Mouse (Mus musculus) macrophage (primary cell): ENCODE data around the gene Sap30l. TPM values are rescaled to one million over a fixed set of nuclear protein-coding genes. Genes with fewer than 3 reads are reported as not detected.
A peak's percentile ranks its signal among the peaks of the same experiment; 100 is the strongest.

Experiments
- H3K27ac ChIP-seq: fragments of 350-480 bp; formaldehyde crosslinking; 2 replicates; pipeline ENCODE4 v1.9.0; 2021
- H3K36me3 ChIP-seq: fragments of 350-480 bp; formaldehyde crosslinking; 2 replicates; pipeline ENCODE4 v1.9.0; 2021; ENCODE audit errors: inconsistent target
- H3K4me3 ChIP-seq: fragments of 350-480 bp; formaldehyde crosslinking; 2 replicates; pipeline ENCODE4 v1.9.0; 2021; ENCODE audit errors: inconsistent target
- H3K79me2 ChIP-seq: fragments of 350-480 bp; formaldehyde crosslinking; 2 replicates; pipeline ENCODE4 v1.9.0; 2021; ENCODE audit errors: inconsistent target
- WGBS: methylation state at CpG from one replicate; pipeline ENCODE4 v1.1.7; 2026; ENCODE audit warnings: inconsistent platforms; ENCODE audit not compliant: missing documents; 5-methylcytosine and 5-hydroxymethylcytosine counted together
- polyA plus RNA-seq: library from polyadenylated mRNA; stranded (reverse); fragments of 250-400 nt; gene quantifications from 3 replicates; pipeline ENCODE4 v1.2.4, GENCODE M21; 2018; ENCODE audit warnings: inconsistent platforms
- total RNA-seq, 78 experiments: library from RNA; depleted of rRNA; stranded (reverse); fragments of 250-400 nt; gene quantifications; 1 replicate in 9 of 78; 2 replicates in 24 of 78; 3 replicates in 43 of 78; 4 replicates in 2 of 78; pipeline ENCODE4 v1.2.4; 2018; ENCODE audit warnings: inconsistent platforms in 56 of 78

Gene Sap30l
- 10 to 100 TPM in 3 of 26 experiments, 1 to 10 TPM in 23; 1.1 to 14.4 (median 5.1) TPM for total RNA-seq (2018; cell fraction: chromatin; rRNA removed)
- total RNA-seq (2018; cell fraction: cytosol; rRNA removed), result 10 to 100 TPM; 12.8 to 28.5 (median 18.4) TPM
- 10 to 100 TPM in 10 of 26 experiments, 1 to 10 TPM in 16; 5.0 to 15.0 (median 9.1) TPM for total RNA-seq (2018; cell fraction: nucleus; rRNA removed)
- polyA plus RNA-seq, result 13.0 to 18.1 TPM (median 16.4 TPM) in 3 replicates

- Histone ChIP-seq H3K79me2 (peaks cover 23% of the 10 kb centered on the region; the same call in 1 of the 2 replicates), H3K4me3 (peak within 1 kb of the TSS; percentile 87), H3K27ac (peak within 1 kb of the TSS; percentile 4; the same call in 1 of the 2 replicates), H3K36me3 (no peaks in the 10 kb centered on the region)
- WGBS, result under 1% methylated on average over 60 of the region's 66 CpGs
Observed at GRCm38 (mm10) chr11:57800971-57801765, at the start of gene Sap30l. TSS of gene Sap30l (plus strand) at chr11:57801637.

- no peak overlapping the region for H3K27ac ChIP-seq
- H3K79me2 ChIP-seq, result no peaks in the 10 kb centered on the region
- no peak overlapping the region for H3K4me3 ChIP-seq
- no peaks in the 10 kb centered on the region for H3K36me3 ChIP-seq
- 92% methylated on average over 14 of the region's 14 CpGs for WGBS
Observed at GRCm38 (mm10) chr11:57753538-57754203, 47.8 kb upstream of the Sap30l start.

- Histone ChIP-seq H3K27ac (no peak overlapping the region), H3K4me3 (no peak overlapping the region), H3K36me3 (no peaks in the 10 kb centered on the region), H3K79me2 (no peaks in the 10 kb centered on the region)
- WGBS, result 90% methylated on average over 9 of the region's 9 CpGs
Observed at GRCm38 (mm10) chr11:57758621-57759020, 42.8 kb upstream of the Sap30l start.

GRCm38 (mm10) chr11:57760509-57761058 is 40.9 kb upstream of the Sap30l start:
- Histone ChIP-seq H3K27ac (no peak overlapping the region), H3K4me3 (no peak overlapping the region), H3K36me3 (no peaks in the 10 kb centered on the region), H3K79me2 (no peaks in the 10 kb centered on the region)
- WGBS, result 37% methylated on average over 14 of the region's 14 CpGs

- 92% methylated on average over 4 of the region's 4 CpGs for WGBS
Observed at GRCm38 (mm10) chr11:57761347-57761746, 40.1 kb upstream of the Sap30l start.

GRCm38 (mm10) chr11:57764124-57764523 is 37.3 kb upstream of the Sap30l start:
- Histone ChIP-seq H3K36me3 (0 out of 2 replicates have a peak, but pooled peaks cover 6% of the 10 kb centered on the region), H3K79me2 (no peaks in the 10 kb centered on the region), H3K4me3 (no peak overlapping the region), H3K27ac (no peak overlapping the region)
- WGBS, result 97% methylated on average over 3 of the region's 3 CpGs

More at GRCm38 (mm10) chr11:57761347-57761746, 40.1 kb upstream of the Sap30l start:
- no peaks in the 10 kb centered on the region for H3K36me3 ChIP-seq
- no peak overlapping the region for H3K27ac ChIP-seq
- no peak overlapping the region for H3K4me3 ChIP-seq
- no peaks in the 10 kb centered on the region for H3K79me2 ChIP-seq

GRCm38 (mm10) chr11:57766617-57767016 is 34.8 kb upstream of the Sap30l start:
- H3K4me3 ChIP-seq, result no peak overlapping the region
- H3K79me2 ChIP-seq, result no peaks in the 10 kb centered on the region
- no peak overlapping the region for H3K27ac ChIP-seq
- 95% methylated on average over 12 of the region's 12 CpGs for WGBS
- H3K36me3 ChIP-seq, result peaks cover 22% of the 10 kb centered on the region; the same call in 1 of the 2 replicates

- Histone ChIP-seq H3K36me3 (peaks cover 22% of the 10 kb centered on the region; the same call in 1 of the 2 replicates), H3K4me3 (no peak overlapping the region), H3K79me2 (no peaks in the 10 kb centered on the region), H3K27ac (no peak overlapping the region)
- 89% methylated on average over 6 of the region's 6 CpGs for WGBS
Observed at GRCm38 (mm10) chr11:57767171-57767570, 34.3 kb upstream of the Sap30l start.

GRCm38 (mm10) chr11:57770776-57771175 is 30.7 kb upstream of the Sap30l start:
- H3K4me3 ChIP-seq, result no peak overlapping the region
- 97% methylated on average over 5 of the region's 5 CpGs for WGBS
- peaks cover 22% of the 10 kb centered on the region; the same call in 1 of the 2 replicates for H3K36me3 ChIP-seq
- H3K79me2 ChIP-seq, result no peaks in the 10 kb centered on the region
- no peak overlapping the region for H3K27ac ChIP-seq

GRCm38 (mm10) chr11:57771676-57772075 is 29.8 kb upstream of the Sap30l start:
- peaks cover 20% of the 10 kb centered on the region; the same call in 1 of the 2 replicates for H3K36me3 ChIP-seq
- no peak overlapping the region for H3K4me3 ChIP-seq
- H3K79me2 ChIP-seq, result no peaks in the 10 kb centered on the region
- H3K27ac ChIP-seq, result no peak overlapping the region
- WGBS, result 90% methylated on average over 7 of the region's 8 CpGs

- WGBS, result 95% methylated on average over 11 of the region's 13 CpGs
- H3K36me3 ChIP-seq, result peaks cover 16% of the 10 kb centered on the region; the same call in 1 of the 2 replicates
- H3K4me3 ChIP-seq, result no peak overlapping the region
- H3K27ac ChIP-seq, result no peak overlapping the region
- H3K79me2 ChIP-seq, result no peaks in the 10 kb centered on the region
Observed at GRCm38 (mm10) chr11:57773479-57773878, 28.0 kb upstream of the Sap30l start.

- Histone ChIP-seq H3K4me3 (no peak overlapping the region), H3K27ac (no peak overlapping the region), H3K36me3 (peaks cover 16% of the 10 kb centered on the region; the same call in 1 of the 2 replicates), H3K79me2 (no peaks in the 10 kb centered on the region)
- WGBS, result 72% methylated on average over 4 of the region's 4 CpGs
Observed at GRCm38 (mm10) chr11:57773936-57774335, 27.5 kb upstream of the Sap30l start.

- 84% methylated on average over 6 of the region's 6 CpGs for WGBS
- no peak overlapping the region for H3K27ac ChIP-seq
- no peak overlapping the region for H3K4me3 ChIP-seq
- H3K79me2 ChIP-seq, result no peaks in the 10 kb centered on the region
- peaks cover 7% of the 10 kb centered on the region; the same call in 1 of the 2 replicates for H3K36me3 ChIP-seq
Observed at GRCm38 (mm10) chr11:57775868-57776267, 25.6 kb upstream of the Sap30l start.

GRCm38 (mm10) chr11:57776546-57776945 is 24.9 kb upstream of the Sap30l start:
- Histone ChIP-seq H3K79me2 (no peaks in the 10 kb centered on the region), H3K4me3 (no peak overlapping the region), H3K27ac (no peak overlapping the region), H3K36me3 (peaks cover under 1% of the 10 kb centered on the region; the same call in 1 of the 2 replicates)
- 92% methylated on average over 3 of the region's 3 CpGs for WGBS
